Mouse (Mus musculus) intestine, postnatal 0 days (tissue): ENCODE results near the gene Snrpg. TPM values are rescaled to one million over a fixed set of nuclear protein-coding genes. Genes with fewer than 3 reads are reported as not detected.
A peak's percentile ranks its signal among the peaks of the same experiment; 100 is the strongest.

Source experiments
- ATAC-seq: fragments of 200-750 bp; cut with Nextera tagmentation; 2 replicates; pipeline ENCODE4 v1.8.0; 2017; ENCODE audit warnings: mild to moderate bottlenecking, moderate TSS enrichment, moderate library complexity
- H3K27ac ChIP-seq: fragments of 300-500 bp; sonication (generic); 2 replicates; pipeline ENCODE4 v1.5.1; 2014; ENCODE audit warnings: mild to moderate bottlenecking, low read depth, low read length, moderate library complexity
- H3K27me3 ChIP-seq: fragments of 300-500 bp; sonication (generic); replicated peaks from 2 replicates; pipeline ENCODE4 v1.6.1; 2014; ENCODE audit warnings: low read length, mixed read lengths; ENCODE audit not compliant: control insufficient read depth, insufficient read depth
- H3K36me3 ChIP-seq: fragments of 300-500 bp; sonication (generic); 2 replicates; pipeline ENCODE4 v1.6.1; 2014; ENCODE audit warnings: mild to moderate bottlenecking, moderate library complexity; ENCODE audit not compliant: control insufficient read depth, insufficient read depth
- H3K4me1 ChIP-seq: fragments of 300-500 bp; sonication (generic); replicated peaks from 2 replicates; pipeline ENCODE4 v1.6.1; 2014; ENCODE audit warnings: antibody characterized with exemption, low read length, mixed read lengths; ENCODE audit not compliant: control insufficient read depth, insufficient read depth
- H3K4me2 ChIP-seq: fragments of 300-500 bp; sonication (generic); replicated peaks from 2 replicates; pipeline ENCODE4 v1.6.1; 2014; ENCODE audit warnings: low read depth, mild to moderate bottlenecking, moderate library complexity
- H3K4me3 ChIP-seq: fragments of 300-500 bp; sonication (generic); 2 replicates; pipeline ENCODE4 v1.5.1; 2014; ENCODE audit warnings: low read depth, low read length
- H3K9ac ChIP-seq: fragments of 300-500 bp; sonication (generic); 2 replicates; pipeline ENCODE4 v1.6.1; 2014; ENCODE audit warnings: mild to moderate bottlenecking, low read depth, low read length
- H3K9me3 ChIP-seq: fragments of 300-500 bp; sonication (generic); 2 replicates; pipeline ENCODE4 v1.6.1; 2016; ENCODE audit warnings: mixed run types; ENCODE audit not compliant: control insufficient read depth
- CTCF ChIP-seq: sonication (generic); IDR thresholded peaks from 2 replicates; pipeline ENCODE4 v1.5.1; 2016; ENCODE audit warnings: low read depth, mild to moderate bottlenecking, control low read depth, antibody characterized with exemption, moderate library complexity
- WGBS: fragments of 180-500 bp; shearing (Covaris S2); extraction: QIAGEN DNeasy Blood & Tissue Kit; methylation state at CpG from one replicate; pipeline ENCODE4 v1.1.7; 2014; 5-methylcytosine and 5-hydroxymethylcytosine counted together
- polyA plus RNA-seq: library from polyadenylated mRNA; unstranded; fragments of >200 nt; fragmentation: Nextera tagmentation; extraction: Ambion mirVana; gene quantifications from 2 replicates; pipeline ENCODE4 v1.2.1, GENCODE M21; 2015

The Snrpg gene
- polyA plus RNA-seq, 1 experiment from 2014 or later: 196 TPM

DNA sequence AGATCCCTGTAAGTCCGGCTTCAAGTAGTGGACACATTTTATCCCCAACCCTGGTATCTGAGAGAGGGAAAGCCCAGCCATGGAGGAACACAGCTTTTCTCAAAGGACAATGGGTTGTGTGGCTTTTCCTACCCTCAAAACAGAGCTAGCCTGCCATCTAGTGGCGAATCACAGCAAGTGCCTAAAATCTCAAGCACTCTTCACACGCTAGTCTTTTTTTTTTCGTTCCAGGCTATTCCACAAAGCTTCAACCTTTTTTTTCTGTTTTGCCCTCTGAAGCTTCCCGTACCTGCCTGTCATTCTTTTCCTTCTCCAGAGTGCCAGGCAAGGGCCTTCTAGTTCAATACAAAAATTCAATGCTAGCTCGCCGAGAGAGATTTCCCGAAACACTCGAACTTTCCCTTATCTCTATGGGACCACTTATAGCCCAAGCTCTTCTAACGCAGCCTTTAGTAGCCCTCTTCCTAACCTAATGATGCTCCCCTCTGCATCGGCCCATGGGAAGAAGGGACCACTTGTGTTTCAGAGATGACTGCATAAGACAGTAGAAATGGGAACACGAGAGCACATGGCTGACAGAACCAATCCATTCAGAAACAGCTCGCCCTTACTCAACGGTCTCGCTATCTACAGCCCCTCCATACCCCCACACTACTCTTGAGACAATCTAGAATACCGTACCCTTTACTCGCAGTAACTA, 6.5 kb upstream of the Snrpg start:
- peaks cover 6% of the 10 kb centered on the region; the same call in 1 of the 2 replicates for H3K36me3 ChIP-seq
- no peaks in the 10 kb centered on the region for H3K27me3 ChIP-seq
- ATAC-seq: no peak; the same call in 1 of the 2 replicates
- H3K4me3 ChIP-seq: peak overlapping the region; percentile 58
- peak; percentile 96 for TF ChIP-seq CTCF
- peak overlapping the region; percentile 98 for H3K4me2 ChIP-seq
- no peaks in the 10 kb centered on the region for H3K4me1 ChIP-seq
- under 1% methylated on average over 17 of the region's 17 CpGs for WGBS
- peak overlapping the region; percentile 54 for H3K9ac ChIP-seq
- H3K9me3 ChIP-seq: no peaks in the 10 kb centered on the region
- no peak overlapping the region for H3K27ac ChIP-seq

DNA sequence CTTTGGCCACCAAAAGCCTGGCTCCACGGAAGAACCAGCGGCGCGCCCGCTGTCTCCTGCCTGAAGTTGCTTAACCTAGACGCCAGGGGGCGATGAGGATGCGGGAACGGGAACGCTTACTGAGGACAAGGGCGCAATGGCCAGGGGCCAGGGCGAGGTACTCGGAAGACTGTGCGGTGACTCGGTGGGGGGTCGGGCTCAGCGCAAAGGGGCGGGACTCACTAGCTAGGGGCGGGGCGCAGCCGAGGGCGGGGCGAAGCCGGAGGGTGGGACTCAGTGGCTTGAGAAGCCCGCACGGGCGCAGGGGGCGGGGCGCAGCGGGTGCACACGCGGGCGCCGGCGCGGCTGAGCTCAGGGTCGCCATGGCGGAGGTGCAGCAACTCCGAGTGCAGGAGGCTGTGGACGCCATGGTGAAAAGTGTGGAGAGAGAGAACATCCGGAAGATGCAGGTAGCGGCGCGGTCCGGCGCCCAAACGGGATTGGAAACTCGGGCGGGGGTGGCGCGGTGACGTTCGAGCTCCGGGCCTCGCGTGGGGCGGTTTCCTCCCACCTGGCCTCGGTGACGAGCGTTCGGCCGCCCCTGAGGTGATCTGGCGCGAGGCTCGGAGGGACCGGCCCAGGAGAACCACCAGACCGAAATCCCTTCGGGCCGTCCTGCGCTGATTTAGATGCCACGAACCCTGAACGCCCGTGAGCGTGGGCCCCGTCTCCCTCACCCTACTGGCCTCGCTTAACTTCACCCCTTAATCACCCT, 5.6 kb upstream of the Snrpg start, which contains the start of gene Fam136a:
Fam136a (plus strand) TSS at position 276 of the 754 bp plus-strand sequence.
- Histone ChIP-seq H3K27me3 (no peaks in the 10 kb centered on the region), H3K4me2 (peak within 1 kb of the TSS; percentile 98), H3K9ac (peak within 1 kb of the TSS; percentile 71), H3K9me3 (no peaks in the 10 kb centered on the region), H3K36me3 (peaks cover 6% of the 10 kb centered on the region; the same call in 1 of the 2 replicates), H3K4me1 (no peaks in the 10 kb centered on the region), H3K4me3 (peak within 1 kb of the TSS; percentile 58), H3K27ac (peak within 1 kb of the TSS; percentile 90)
- TF ChIP-seq CTCF: peak; percentile 98
- under 1% methylated on average over 69 of the region's 76 CpGs for WGBS
- ATAC-seq: peak; percentile 94

DNA sequence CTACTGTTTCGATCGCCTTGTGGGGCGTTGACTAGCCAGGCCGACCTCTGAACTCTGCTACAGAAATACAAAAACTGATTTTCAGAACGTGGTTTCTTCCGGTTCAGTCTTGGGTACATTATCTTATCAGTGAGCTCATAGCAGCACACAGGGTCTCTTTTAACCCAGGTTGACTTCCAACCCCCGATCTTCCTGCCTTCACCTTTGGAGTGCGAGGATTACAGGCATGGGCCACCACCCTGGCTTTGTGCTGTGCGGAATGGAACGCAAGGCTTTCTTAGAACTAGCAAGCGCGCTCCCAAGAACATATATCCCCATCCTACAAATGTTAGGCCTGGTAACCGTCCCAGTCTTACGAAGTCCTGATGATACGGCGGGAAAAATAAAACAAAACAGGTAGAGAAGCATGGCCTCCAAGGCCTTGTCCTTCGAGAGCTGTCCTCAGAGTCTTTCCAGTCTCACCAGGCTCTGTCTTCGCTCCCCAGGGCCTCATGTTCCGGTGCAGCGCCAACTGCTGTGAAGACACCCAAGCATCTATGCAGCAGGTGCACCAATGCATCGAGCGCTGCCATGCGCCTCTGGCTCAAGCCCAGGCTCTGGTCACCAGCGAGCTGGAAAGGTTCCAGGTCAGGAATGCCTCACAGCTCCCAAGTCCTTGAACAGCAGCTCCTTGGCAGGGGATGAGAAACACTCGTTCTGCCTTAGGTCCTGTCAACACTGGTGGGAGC, 4.8 kb upstream of the Snrpg start:
- H3K27me3 ChIP-seq: no peaks in the 10 kb centered on the region
- H3K27ac ChIP-seq: peak overlapping the region; percentile 90
- no peak for TF ChIP-seq CTCF
- peak overlapping the region; percentile 98 for H3K4me2 ChIP-seq
- H3K9ac ChIP-seq: peak overlapping the region; percentile 71
- 26% methylated on average over 25 of the region's 25 CpGs for WGBS
- peaks cover 6% of the 10 kb centered on the region; the same call in 1 of the 2 replicates for H3K36me3 ChIP-seq
- peak overlapping the region; percentile 58 for H3K4me3 ChIP-seq
- no peaks in the 10 kb centered on the region for H3K9me3 ChIP-seq
- peaks cover 4% of the 10 kb centered on the region; the same call in 1 of the 2 replicates for H3K4me1 ChIP-seq
- peak; percentile 67; the same call in 1 of the 2 replicates for ATAC-seq

DNA sequence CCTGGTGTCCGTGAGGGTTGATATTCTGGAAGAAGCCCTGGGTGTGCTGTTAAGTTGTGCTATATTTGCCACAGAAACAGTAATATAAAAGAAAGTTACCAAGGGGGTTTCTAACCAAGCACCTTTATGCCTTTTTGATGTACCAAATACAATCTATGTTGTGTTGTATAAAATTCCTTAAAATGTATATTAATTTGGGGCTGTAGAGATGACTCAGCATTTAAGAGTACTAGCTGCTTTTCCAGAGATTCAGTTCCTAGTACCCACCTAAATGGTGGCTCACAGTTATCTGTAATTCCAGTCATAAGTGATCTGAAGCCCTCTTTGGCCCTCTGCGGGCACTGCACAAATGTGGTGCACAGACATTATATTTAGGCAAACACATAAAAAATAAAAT, 4.3 kb upstream of the Snrpg start:
- TF ChIP-seq CTCF: no peak
- H3K9me3 ChIP-seq: no peaks in the 10 kb centered on the region
- no peaks in the 10 kb centered on the region for H3K27me3 ChIP-seq
- WGBS: 64% methylated on average over 2 of the region's 2 CpGs
- ATAC-seq: no peak
- no peak overlapping the region; the same call in 1 of the 2 replicates for H3K27ac ChIP-seq
- H3K4me1 ChIP-seq: peaks cover 4% of the 10 kb centered on the region; the same call in 1 of the 2 replicates
- no peak overlapping the region for H3K4me3 ChIP-seq
- peak overlapping the region; percentile 98 for H3K4me2 ChIP-seq
- H3K9ac ChIP-seq: no peak overlapping the region
- peaks cover 6% of the 10 kb centered on the region; the same call in 1 of the 2 replicates for H3K36me3 ChIP-seq

DNA sequence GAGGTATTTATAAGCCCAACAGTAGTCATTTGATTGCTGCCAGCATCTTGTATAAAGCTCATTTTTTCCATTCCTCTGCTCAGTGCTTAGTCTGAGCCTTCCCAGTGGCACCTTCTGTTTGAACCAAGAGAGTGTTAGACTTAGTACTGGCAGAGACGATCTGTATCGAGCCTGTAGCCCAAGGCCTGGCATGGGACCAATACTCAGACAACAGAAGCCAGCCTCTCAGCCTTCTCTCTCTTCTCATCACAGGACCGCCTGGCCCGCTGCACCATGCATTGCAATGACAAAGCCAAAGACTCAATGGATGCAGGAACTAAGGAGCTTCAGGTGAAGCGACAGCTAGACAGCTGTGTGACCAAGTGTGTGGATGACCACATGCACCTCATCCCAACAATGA, 2.6 kb upstream of the Snrpg start:
- H3K4me2 ChIP-seq: no peak overlapping the region
- ATAC-seq: no peak
- no peak overlapping the region for H3K9ac ChIP-seq
- H3K27me3 ChIP-seq: no peaks in the 10 kb centered on the region
- TF ChIP-seq CTCF: no peak
- no peak overlapping the region for H3K4me3 ChIP-seq
- H3K27ac ChIP-seq: no peak overlapping the region
- H3K36me3 ChIP-seq: peaks cover 6% of the 10 kb centered on the region; the same call in 1 of the 2 replicates
- WGBS: 85% methylated on average over 5 of the region's 5 CpGs
- H3K4me1 ChIP-seq: peaks cover 8% of the 10 kb centered on the region
- H3K9me3 ChIP-seq: no peaks in the 10 kb centered on the region
